Mouse (Mus musculus) forebrain, embryonic 15.5 days (tissue): Measurements from ENCODE around the gene Ralbp1. TPM values are rescaled to one million over a fixed set of nuclear protein-coding genes. Genes with fewer than 3 reads are reported as not detected.
A peak's percentile ranks its signal among the peaks of the same experiment; 100 is the strongest.

Experiments used
- ATAC-seq: fragments of 200-750 bp; cut with Nextera tagmentation; replicated peaks from 2 replicates; pipeline ENCODE4 v1.8.0; 2017; ENCODE audit warnings: mild to moderate bottlenecking, moderate TSS enrichment, moderate library complexity
- H3K27ac ChIP-seq: fragments of 300-500 bp; sonication (generic); replicated peaks from 2 replicates; pipeline ENCODE4 v1.5.1; 2015; ENCODE audit warnings: mild to moderate bottlenecking, inconsistent platforms
- H3K27me3 ChIP-seq: fragments of 300-500 bp; sonication (generic); 2 replicates; pipeline ENCODE4 v1.6.1; 2015; ENCODE audit warnings: inconsistent platforms
- H3K36me3 ChIP-seq: fragments of 300-500 bp; sonication (generic); 2 replicates; pipeline ENCODE4 v1.6.1; 2015; ENCODE audit warnings: mild to moderate bottlenecking, inconsistent platforms
- H3K4me1 ChIP-seq: fragments of 300-500 bp; sonication (generic); 2 replicates; pipeline ENCODE4 v1.6.1; 2015; ENCODE audit warnings: inconsistent platforms
- H3K4me2 ChIP-seq: fragments of 300-500 bp; sonication (generic); replicated peaks from 2 replicates; pipeline ENCODE4 v1.6.1; 2015; ENCODE audit warnings: mild to moderate bottlenecking, inconsistent platforms
- H3K4me3 ChIP-seq: fragments of 300-500 bp; sonication (generic); 2 replicates; pipeline ENCODE4 v1.5.1; 2015; ENCODE audit warnings: mild to moderate bottlenecking, inconsistent platforms
- H3K9ac ChIP-seq: fragments of 300-500 bp; sonication (generic); replicated peaks from 2 replicates; pipeline ENCODE4 v1.6.1; 2015; ENCODE audit warnings: mild to moderate bottlenecking, inconsistent platforms
- H3K9me3 ChIP-seq: fragments of 300-500 bp; sonication (generic); 2 replicates; pipeline ENCODE4 v1.6.1; 2016; ENCODE audit warnings: inconsistent platforms
- WGBS: fragments of 180-500 bp; shearing (Covaris S2); methylation state at CpG from one replicate; pipeline ENCODE4 v1.1.7; 2015; ENCODE audit warnings: mixed read lengths; 5-methylcytosine and 5-hydroxymethylcytosine counted together
- polyA plus RNA-seq: library from polyadenylated mRNA; unstranded; fragments of >200 nt; fragmentation: Nextera tagmentation; extraction: Ambion mirVana; gene quantifications from 2 replicates; pipeline ENCODE4 v1.2.1, GENCODE M21; 2015

The Ralbp1 gene
- 57.5 and 61.3 TPM in 2 replicates for polyA plus RNA-seq

DNA sequence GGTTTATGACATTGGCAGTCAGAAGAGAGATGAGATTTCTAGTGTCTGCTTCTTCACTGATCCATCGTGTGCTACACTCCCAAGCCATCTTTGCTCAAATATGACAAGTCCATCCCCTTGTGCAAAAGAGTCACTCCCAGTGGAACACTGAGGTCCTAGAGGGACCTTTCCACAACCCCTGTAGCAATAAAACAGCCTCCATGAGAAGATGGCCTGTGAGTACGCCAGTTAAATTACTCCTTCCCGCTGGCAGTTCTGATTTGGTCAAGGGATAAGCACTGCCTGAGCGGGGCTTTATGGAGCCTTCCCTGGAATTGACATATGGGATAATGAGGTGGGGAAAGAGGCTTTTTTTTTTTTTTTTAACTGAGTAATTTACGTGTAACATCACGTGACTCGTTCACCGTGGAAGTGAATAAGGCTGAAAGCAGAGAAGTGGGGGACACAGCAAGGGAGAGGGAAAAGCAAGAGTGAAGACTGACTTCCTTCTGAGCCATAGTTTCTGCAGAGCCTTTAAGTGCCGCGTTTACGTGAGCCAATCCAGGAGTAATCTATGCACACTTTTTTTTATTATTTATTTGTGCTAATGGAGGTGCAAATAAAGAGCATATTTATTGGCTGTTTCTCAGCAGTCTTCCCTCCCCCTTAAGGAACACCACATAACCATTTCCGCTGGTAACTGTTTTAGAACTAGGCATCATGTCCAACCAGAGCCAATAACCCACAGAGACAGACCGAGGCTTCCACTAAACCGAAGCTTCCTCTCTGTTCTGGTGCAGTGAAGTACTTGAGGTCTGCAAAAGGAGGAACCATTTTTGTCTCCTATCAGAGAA, at the start of gene Ralbp1:
TSS of gene Ralbp1 (minus strand) at position 102 of the 833 bp plus-strand sequence.
- no peak for ATAC-seq

GRCm38 (mm10) chr17:65933741-65934140, 48.1 kb upstream of the Ralbp1 start:
- H3K9ac ChIP-seq, result no peak overlapping the region
- no peaks in the 10 kb centered on the region for H3K27me3 ChIP-seq
- peaks cover 12% of the 10 kb centered on the region for H3K4me1 ChIP-seq
- no peak overlapping the region for H3K27ac ChIP-seq
- H3K4me2 ChIP-seq, result no peak overlapping the region
- peaks cover 32% of the 10 kb centered on the region for H3K36me3 ChIP-seq
- ATAC-seq, result no peak
- no peaks in the 10 kb centered on the region for H3K9me3 ChIP-seq
- 91% methylated on average over 2 of the region's 2 CpGs for whole genome bisulfite sequencing
- H3K4me3 ChIP-seq, result no peak overlapping the region

More for the DNA sequence above, at the start of gene Ralbp1:
- Histone ChIP-seq H3K4me2 (peak within 1 kb of the TSS; percentile 82), H3K27ac (peak within 1 kb of the TSS; percentile 95), H3K36me3 (no peaks in the 10 kb centered on the region), H3K4me3 (peak within 1 kb of the TSS; percentile 84), H3K9ac (peak within 1 kb of the TSS; percentile 84), H3K27me3 (no peaks in the 10 kb centered on the region), H3K9me3 (no peaks in the 10 kb centered on the region), H3K4me1 (peaks cover 29% of the 10 kb centered on the region)
- WGBS, result 6% methylated on average over 14 of the region's 14 CpGs

DNA sequence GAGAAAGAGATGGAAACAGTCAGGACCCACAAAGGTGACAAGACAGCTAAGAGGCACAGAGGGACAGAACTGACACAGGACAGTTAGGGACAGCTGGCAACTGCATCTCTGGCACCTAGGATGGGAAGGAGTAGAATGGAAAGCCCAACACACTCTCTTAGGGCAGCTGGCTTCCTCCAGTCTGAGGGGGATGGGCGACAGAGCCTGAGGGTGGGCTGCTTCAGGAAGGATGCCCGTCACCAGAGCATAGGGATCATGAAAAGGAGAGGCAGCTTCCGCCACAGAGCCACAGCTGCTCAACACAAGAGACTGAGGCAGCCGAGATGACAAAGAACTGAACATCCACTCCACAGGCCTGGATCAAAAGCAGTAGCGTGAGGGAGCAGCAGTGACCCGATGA, 45.9 kb upstream of the Ralbp1 start:
- no peak overlapping the region for H3K9ac ChIP-seq
- H3K9me3 ChIP-seq, result no peaks in the 10 kb centered on the region
- ATAC-seq, result peak; percentile 65
- no peak overlapping the region for H3K4me3 ChIP-seq
- 37% methylated on average over 6 of the region's 6 CpGs for WGBS
- H3K27ac ChIP-seq, result peak overlapping the region; percentile 49
- H3K27me3 ChIP-seq, result no peaks in the 10 kb centered on the region
- no peak overlapping the region for H3K4me2 ChIP-seq
- H3K4me1 ChIP-seq, result peaks cover 16% of the 10 kb centered on the region
- peaks cover 39% of the 10 kb centered on the region for H3K36me3 ChIP-seq

- peak; percentile 84 for ATAC-seq
- Histone ChIP-seq H3K27me3 (no peaks in the 10 kb centered on the region), H3K4me3 (no peak overlapping the region), H3K9ac (no peak overlapping the region), H3K27ac (peak overlapping the region; percentile 49), H3K4me1 (peaks cover 16% of the 10 kb centered on the region), H3K36me3 (peaks cover 43% of the 10 kb centered on the region), H3K9me3 (no peaks in the 10 kb centered on the region), H3K4me2 (no peak overlapping the region)
- 51% methylated on average over 6 of the region's 6 CpGs for WGBS
Observed at GRCm38 (mm10) chr17:65930960-65931359, 45.4 kb upstream of the Ralbp1 start.

- Histone ChIP-seq H3K27ac (no peak overlapping the region), H3K9ac (no peak overlapping the region), H3K27me3 (no peaks in the 10 kb centered on the region), H3K36me3 (peaks cover 47% of the 10 kb centered on the region), H3K9me3 (no peaks in the 10 kb centered on the region), H3K4me1 (peaks cover 16% of the 10 kb centered on the region), H3K4me3 (no peak overlapping the region), H3K4me2 (no peak overlapping the region)
- ATAC-seq, result peak; percentile 15; the same call in 1 of the 2 replicates
- WGBS, result 92% methylated on average over 7 of the region's 7 CpGs
Observed at GRCm38 (mm10) chr17:65930158-65930826, 44.7 kb upstream of the Ralbp1 start.

DNA sequence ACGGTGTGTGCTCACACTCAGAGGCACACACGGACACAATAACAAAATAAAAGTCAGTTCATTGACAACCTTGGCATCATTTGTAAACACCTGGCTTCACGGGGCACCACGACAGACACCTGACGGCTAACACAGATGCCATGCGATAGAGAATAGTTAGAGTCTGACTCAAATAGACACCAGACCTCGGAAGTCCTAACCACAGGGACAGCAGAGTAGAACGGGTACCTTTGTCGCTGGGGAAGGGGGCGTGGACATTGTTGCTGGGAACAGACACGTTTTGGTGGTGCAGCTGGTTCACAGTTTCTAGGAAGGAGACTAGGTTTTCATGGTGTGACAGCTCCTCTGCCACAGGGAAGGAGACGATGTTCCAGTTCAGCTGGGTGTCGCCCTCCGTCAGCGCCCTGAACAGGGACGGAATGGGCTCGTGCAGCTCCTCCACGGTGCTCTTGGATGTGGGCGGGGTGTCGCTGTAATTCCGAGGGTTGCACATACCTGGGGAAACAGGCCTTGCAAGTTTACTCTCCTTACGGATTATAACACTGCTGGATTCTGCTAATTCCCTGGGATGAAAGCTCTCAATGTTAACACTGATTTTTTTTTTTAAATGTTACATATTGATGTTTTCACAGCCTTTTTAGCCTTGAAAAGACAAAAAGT, 43.9 kb upstream of the Ralbp1 start:
- H3K9me3 ChIP-seq, result no peaks in the 10 kb centered on the region
- peaks cover 16% of the 10 kb centered on the region for H3K4me1 ChIP-seq
- no peak for ATAC-seq
- no peaks in the 10 kb centered on the region for H3K27me3 ChIP-seq
- H3K4me2 ChIP-seq, result no peak overlapping the region
- H3K27ac ChIP-seq, result no peak overlapping the region
- no peak overlapping the region for H3K9ac ChIP-seq
- H3K36me3 ChIP-seq, result peaks cover 50% of the 10 kb centered on the region
- no peak overlapping the region for H3K4me3 ChIP-seq
- WGBS, result 88% methylated on average over 22 of the region's 22 CpGs

- 41% methylated on average over 4 of the region's 4 CpGs for WGBS
- no peak overlapping the region for H3K4me2 ChIP-seq
- no peak for ATAC-seq
- no peaks in the 10 kb centered on the region for H3K27me3 ChIP-seq
- H3K4me3 ChIP-seq, result no peak overlapping the region
- H3K36me3 ChIP-seq, result peaks cover 53% of the 10 kb centered on the region
- no peak overlapping the region for H3K27ac ChIP-seq
- no peaks in the 10 kb centered on the region for H3K9me3 ChIP-seq
- peaks cover 15% of the 10 kb centered on the region for H3K4me1 ChIP-seq
- H3K9ac ChIP-seq, result no peak overlapping the region
Observed at GRCm38 (mm10) chr17:65927077-65927476, 41.5 kb upstream of the Ralbp1 start.

DNA sequence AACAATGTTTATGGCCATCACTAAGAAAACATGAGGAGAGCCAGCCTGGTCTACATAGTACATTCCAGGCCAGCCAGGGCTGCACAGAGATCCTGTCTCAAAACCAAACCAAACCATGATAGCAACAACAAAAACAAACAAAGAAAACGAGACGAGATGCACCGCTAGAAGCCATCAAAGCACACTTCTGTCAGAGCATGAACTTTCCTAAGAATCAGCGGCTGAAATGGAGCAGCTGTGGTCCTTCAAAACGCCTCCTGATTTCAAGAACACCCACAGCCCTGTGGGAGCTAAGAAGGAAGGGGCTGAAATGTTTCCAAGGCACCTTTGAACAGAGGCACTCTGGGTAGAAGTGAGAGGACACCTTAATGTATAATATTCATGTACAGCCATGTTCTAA, 38.6 kb upstream of the Ralbp1 start:
- Histone ChIP-seq H3K27me3 (no peaks in the 10 kb centered on the region), H3K4me3 (no peak overlapping the region), H3K9me3 (no peaks in the 10 kb centered on the region), H3K4me1 (peaks cover 3% of the 10 kb centered on the region; the same call in 1 of the 2 replicates), H3K9ac (no peak overlapping the region), H3K4me2 (no peak overlapping the region), H3K36me3 (peaks cover 56% of the 10 kb centered on the region), H3K27ac (no peak overlapping the region)
- WGBS, result 67% methylated on average over 5 of the region's 5 CpGs
- ATAC-seq, result no peak

- H3K9ac ChIP-seq, result no peak overlapping the region
- no peaks in the 10 kb centered on the region for H3K9me3 ChIP-seq
- H3K4me2 ChIP-seq, result no peak overlapping the region
- H3K27me3 ChIP-seq, result no peaks in the 10 kb centered on the region
- WGBS, result 65% methylated on average over 6 of the region's 6 CpGs
- H3K4me1 ChIP-seq, result peaks cover 2% of the 10 kb centered on the region; the same call in 1 of the 2 replicates
- ATAC-seq, result no peak
- peaks cover 40% of the 10 kb centered on the region for H3K36me3 ChIP-seq
- H3K27ac ChIP-seq, result no peak overlapping the region
- no peak overlapping the region for H3K4me3 ChIP-seq
Observed at GRCm38 (mm10) chr17:65921975-65922374, 36.4 kb upstream of the Ralbp1 start.

GRCm38 (mm10) chr17:65919235-65919634, 33.6 kb upstream of the Ralbp1 start:
- no peak overlapping the region for H3K4me3 ChIP-seq
- no peak for ATAC-seq

GRCm38 (mm10) chr17:65916135-65916668, 30.6 kb upstream of the Ralbp1 start:
- H3K27me3 ChIP-seq, result no peaks in the 10 kb centered on the region
- no peak overlapping the region for H3K4me3 ChIP-seq
- ATAC-seq, result peak; percentile 93
- no peaks in the 10 kb centered on the region for H3K9me3 ChIP-seq
- no peak overlapping the region for H3K9ac ChIP-seq
- peaks cover 18% of the 10 kb centered on the region for H3K4me1 ChIP-seq
- WGBS, result 4% methylated on average over 8 of the region's 8 CpGs
- no peaks in the 10 kb centered on the region for H3K36me3 ChIP-seq
- no peak overlapping the region for H3K4me2 ChIP-seq
- peak overlapping the region; percentile 89 for H3K27ac ChIP-seq

More at GRCm38 (mm10) chr17:65919235-65919634, 33.6 kb upstream of the Ralbp1 start:
- Histone ChIP-seq H3K4me2 (no peak overlapping the region), H3K9ac (no peak overlapping the region), H3K9me3 (no peaks in the 10 kb centered on the region), H3K27me3 (no peaks in the 10 kb centered on the region), H3K4me1 (peaks cover 14% of the 10 kb centered on the region), H3K36me3 (peaks cover 22% of the 10 kb centered on the region), H3K27ac (no peak overlapping the region)
- 76% methylated on average over 3 of the region's 3 CpGs for WGBS
